Mouse (Mus musculus) liver, embryonic 11.5 days (tissue): ENCODE measurements around the gene Gdpgp1. TPM values are rescaled to one million over a fixed set of nuclear protein-coding genes. Genes with fewer than 3 reads are reported as not detected.
A peak's percentile ranks its signal among the peaks of the same experiment; 100 is the strongest.

Experiments used
- ATAC-seq: fragments of 200-750 bp; cut with Nextera tagmentation; replicated peaks from 2 replicates; pipeline ENCODE4 v1.8.0; 2017; ENCODE audit warnings: moderate number of reproducible peaks, mild to moderate bottlenecking, moderate TSS enrichment, moderate library complexity; ENCODE audit not compliant: low FRiP score
- DNase-seq: peaks from one replicate; pipeline ENCODE4 v3.0.0-alpha.2; 2017; ENCODE audit warnings: low spot score
- H3K27ac ChIP-seq: fragments of 300-500 bp; sonication (generic); 2 replicates; pipeline ENCODE4 v1.5.1; 2014; ENCODE audit warnings: mild to moderate bottlenecking, low read depth, low read length, control low read depth
- H3K27me3 ChIP-seq: fragments of 300-500 bp; sonication (generic); replicated peaks from 2 replicates; pipeline ENCODE4 v1.6.1; 2014; ENCODE audit warnings: low read length, mixed read lengths; ENCODE audit not compliant: control insufficient read depth, insufficient read depth
- H3K36me3 ChIP-seq: fragments of 300-500 bp; sonication (generic); 2 replicates; pipeline ENCODE4 v1.6.1; 2014; ENCODE audit warnings: mild to moderate bottlenecking, low read length, moderate library complexity, mixed read lengths; ENCODE audit not compliant: control insufficient read depth, insufficient read depth
- H3K4me1 ChIP-seq: fragments of 300-500 bp; sonication (generic); replicated peaks from 2 replicates; pipeline ENCODE4 v1.6.1; 2014; ENCODE audit warnings: low read length, mixed read lengths; ENCODE audit not compliant: control insufficient read depth, insufficient read depth
- H3K4me2 ChIP-seq: fragments of 300-500 bp; sonication (generic); 2 replicates; pipeline ENCODE4 v1.6.1; 2014; ENCODE audit warnings: mild to moderate bottlenecking, control low read depth, moderate library complexity
- H3K4me3 ChIP-seq: fragments of 300-500 bp; sonication (generic); 2 replicates; pipeline ENCODE4 v1.5.1; 2014; ENCODE audit warnings: low read depth, low read length, control low read depth
- H3K9ac ChIP-seq: fragments of 300-500 bp; sonication (generic); 2 replicates; pipeline ENCODE4 v1.6.1; 2014; ENCODE audit warnings: low read depth, low read length, control low read depth
- H3K9me3 ChIP-seq: fragments of 300-500 bp; sonication (generic); 2 replicates; pipeline ENCODE4 v1.6.1; 2016; ENCODE audit warnings: low read length, inconsistent platforms, mixed read lengths; ENCODE audit not compliant: control insufficient read depth
- WGBS: fragments of 180-500 bp; shearing (Covaris S2); extraction: QIAGEN DNeasy Blood & Tissue Kit; methylation state at CpG from one replicate; pipeline ENCODE4 v1.1.7; 2014; 5-methylcytosine and 5-hydroxymethylcytosine counted together
- polyA plus RNA-seq: library from polyadenylated mRNA; unstranded; fragments of >200 nt; fragmentation: Nextera tagmentation; extraction: Ambion mirVana; gene quantifications from 2 replicates; pipeline ENCODE4 v1.2.1, GENCODE M21; 2014

The Gdpgp1 gene
- polyA plus RNA-seq, 1 experiment from 2014 or later = 7.4 TPM

- Histone ChIP-seq H3K27me3 (no peaks in the 10 kb centered on the region), H3K9me3 (no peaks in the 10 kb centered on the region), H3K9ac (peak overlapping the region; percentile 41), H3K4me3 (0 out of 2 replicates have a peak overlapping the region, but pooled peaks have one; percentile 19), H3K4me2 (peak overlapping the region; percentile 57), H3K4me1 (peaks cover 82% of the 10 kb centered on the region), H3K36me3 (peaks cover 9% of the 10 kb centered on the region; the same call in 1 of the 2 replicates), H3K27ac (peak overlapping the region; percentile 70)
- 58% methylated on average over 5 of the region's 5 CpGs for WGBS
- DNase-seq = no peak
- no peak for ATAC-seq
These were observed 29.7 kb upstream of the Gdpgp1 start for GRCm38 (mm10) chr7:80202961-80203360.

- peaks cover 9% of the 10 kb centered on the region; the same call in 1 of the 2 replicates for H3K36me3 ChIP-seq
These were observed 29.0 kb upstream of the Gdpgp1 start for GRCm38 (mm10) chr7:80203638-80204096.

GRCm38 (mm10) chr7:80204362-80204761 is 28.3 kb upstream of the Gdpgp1 start:
- Histone ChIP-seq H3K4me1 (peaks cover 89% of the 10 kb centered on the region), H3K27ac (0 out of 2 replicates have a peak overlapping the region, but pooled peaks have one; percentile 21), H3K9ac (0 out of 2 replicates have a peak overlapping the region, but pooled peaks have one; percentile 16), H3K27me3 (no peaks in the 10 kb centered on the region), H3K9me3 (no peaks in the 10 kb centered on the region), H3K4me2 (no peak overlapping the region), H3K36me3 (peaks cover 9% of the 10 kb centered on the region; the same call in 1 of the 2 replicates), H3K4me3 (no peak overlapping the region)
- DNase-seq (no peak), ATAC-seq (no peak)
- WGBS = 76% methylated on average over 4 of the region's 4 CpGs

More at GRCm38 (mm10) chr7:80203638-80204096, 29.0 kb upstream of the Gdpgp1 start:
- no peaks in the 10 kb centered on the region for H3K9me3 ChIP-seq
- H3K9ac ChIP-seq = peak overlapping the region; percentile 41; the same call in 1 of the 2 replicates
- peaks cover 88% of the 10 kb centered on the region for H3K4me1 ChIP-seq
- ATAC-seq (0 out of 2 replicates have a peak, but pooled peaks have one; percentile 10), DNase-seq (no peak)
- peak overlapping the region; percentile 17; the same call in 1 of the 2 replicates for H3K4me3 ChIP-seq
- peak overlapping the region; percentile 70 for H3K27ac ChIP-seq
- H3K4me2 ChIP-seq = peak overlapping the region; percentile 57
- H3K27me3 ChIP-seq = no peaks in the 10 kb centered on the region
- 39% methylated on average over 12 of the region's 12 CpGs for WGBS

- DNase-seq (no peak), ATAC-seq (no peak)
- Histone ChIP-seq H3K27ac (peak overlapping the region; percentile 97; the same call in 1 of the 2 replicates), H3K9ac (peak overlapping the region; percentile 32; the same call in 1 of the 2 replicates), H3K9me3 (no peaks in the 10 kb centered on the region), H3K4me2 (no peak overlapping the region), H3K36me3 (peaks cover 9% of the 10 kb centered on the region; the same call in 1 of the 2 replicates), H3K4me3 (no peak overlapping the region), H3K4me1 (peaks cover 90% of the 10 kb centered on the region), H3K27me3 (no peaks in the 10 kb centered on the region)
- WGBS = 65% methylated on average over 7 of the region's 7 CpGs
These were observed 27.7 kb upstream of the Gdpgp1 start for GRCm38 (mm10) chr7:80204961-80205360.

- peak overlapping the region; percentile 66 for H3K4me2 ChIP-seq
- H3K27me3 ChIP-seq = no peaks in the 10 kb centered on the region
- H3K9ac ChIP-seq = peak overlapping the region; percentile 63
- no peak for DNase-seq
- peaks cover 89% of the 10 kb centered on the region for H3K4me1 ChIP-seq
- H3K4me3 ChIP-seq = peak overlapping the region; percentile 4; the same call in 1 of the 2 replicates
- H3K9me3 ChIP-seq = no peaks in the 10 kb centered on the region
- peaks cover 5% of the 10 kb centered on the region; the same call in 1 of the 2 replicates for H3K36me3 ChIP-seq
- peak overlapping the region; percentile 97 for H3K27ac ChIP-seq
- no peak for ATAC-seq
- 67% methylated on average over 12 of the region's 12 CpGs for WGBS
These were observed 26.7 kb upstream of the Gdpgp1 start for GRCm38 (mm10) chr7:80205705-80206589.

GRCm38 (mm10) chr7:80207314-80207731 is 25.3 kb upstream of the Gdpgp1 start:
- DNase-seq (no peak), ATAC-seq (no peak)
- peak overlapping the region; percentile 66 for H3K4me2 ChIP-seq
- no peaks in the 10 kb centered on the region for H3K9me3 ChIP-seq
- H3K27me3 ChIP-seq = no peaks in the 10 kb centered on the region
- H3K4me3 ChIP-seq = peak overlapping the region; percentile 14
- H3K36me3 ChIP-seq = peaks cover 3% of the 10 kb centered on the region; the same call in 1 of the 2 replicates
- H3K9ac ChIP-seq = peak overlapping the region; percentile 63
- H3K27ac ChIP-seq = peak overlapping the region; percentile 97
- H3K4me1 ChIP-seq = peaks cover 86% of the 10 kb centered on the region
- WGBS = 35% methylated on average over 3 of the region's 3 CpGs

GRCm38 (mm10) chr7:80208026-80208642 is 24.5 kb upstream of the Gdpgp1 start:
- H3K4me1 ChIP-seq = peaks cover 78% of the 10 kb centered on the region
- H3K9me3 ChIP-seq = no peaks in the 10 kb centered on the region
- H3K27ac ChIP-seq = peak overlapping the region; percentile 97
- peaks cover 1% of the 10 kb centered on the region for H3K36me3 ChIP-seq
- 57% methylated on average over 18 of the region's 18 CpGs for WGBS
- ATAC-seq (peak; percentile 29), DNase-seq (no peak)
- H3K9ac ChIP-seq = peak overlapping the region; percentile 63
- peak overlapping the region; percentile 14 for H3K4me3 ChIP-seq
- no peaks in the 10 kb centered on the region for H3K27me3 ChIP-seq
- H3K4me2 ChIP-seq = peak overlapping the region; percentile 66

- peak overlapping the region; percentile 66 for H3K4me2 ChIP-seq
- peak; percentile 76 for DNase-seq
- peak; percentile 88 for ATAC-seq
- peaks cover 70% of the 10 kb centered on the region for H3K4me1 ChIP-seq
- peak overlapping the region; percentile 97 for H3K27ac ChIP-seq
- H3K36me3 ChIP-seq = peaks cover 6% of the 10 kb centered on the region
- peak overlapping the region; percentile 63 for H3K9ac ChIP-seq
- H3K27me3 ChIP-seq = no peaks in the 10 kb centered on the region
- 38% methylated on average over 10 of the region's 10 CpGs for WGBS
- peak overlapping the region; percentile 24 for H3K4me3 ChIP-seq
- H3K9me3 ChIP-seq = no peaks in the 10 kb centered on the region
These were observed 23.8 kb upstream of the Gdpgp1 start for GRCm38 (mm10) chr7:80208738-80209430.
